Mouse (Mus musculus) liver, embryonic 15.5 days (tissue): ENCODE measurements around the gene Shc2. TPM values are rescaled to one million over a fixed set of nuclear protein-coding genes. Genes with fewer than 3 reads are reported as not detected.

ENCODE experiments used
- ATAC-seq: fragments of 200-750 bp; cut with Nextera tagmentation; 2 replicates; pipeline ENCODE4 v1.8.0; 2017; ENCODE audit warnings: moderate number of reproducible peaks, mild to moderate bottlenecking, moderate library complexity; ENCODE audit not compliant: insufficient read depth
- H3K27ac ChIP-seq: fragments of 300-500 bp; sonication (generic); replicated peaks from 2 replicates; pipeline ENCODE4 v1.5.1; 2015; ENCODE audit warnings: mild to moderate bottlenecking, inconsistent platforms
- H3K27me3 ChIP-seq: fragments of 300-500 bp; sonication (generic); 2 replicates; pipeline ENCODE4 v1.6.1; 2015; ENCODE audit warnings: mild to moderate bottlenecking, inconsistent platforms
- H3K36me3 ChIP-seq: fragments of 300-500 bp; sonication (generic); replicated peaks from 2 replicates; pipeline ENCODE4 v1.6.1; 2015; ENCODE audit warnings: moderate library complexity, mild to moderate bottlenecking, inconsistent platforms
- H3K4me1 ChIP-seq: fragments of 300-500 bp; sonication (generic); replicated peaks from 2 replicates; pipeline ENCODE4 v1.6.1; 2015; ENCODE audit warnings: inconsistent platforms
- H3K4me2 ChIP-seq: fragments of 300-500 bp; sonication (generic); 2 replicates; pipeline ENCODE4 v1.6.1; 2015; ENCODE audit warnings: moderate library complexity, mild to moderate bottlenecking, inconsistent platforms
- H3K4me3 ChIP-seq: fragments of 300-500 bp; sonication (generic); replicated peaks from 2 replicates; pipeline ENCODE4 v1.5.1; 2015; ENCODE audit warnings: mild to moderate bottlenecking, inconsistent platforms
- H3K9ac ChIP-seq: fragments of 300-500 bp; sonication (generic); 2 replicates; pipeline ENCODE4 v1.6.1; 2015; ENCODE audit warnings: moderate library complexity, mild to moderate bottlenecking, inconsistent platforms
- H3K9me3 ChIP-seq: fragments of 300-500 bp; sonication (generic); replicated peaks from 2 replicates; pipeline ENCODE4 v1.6.1; 2016; ENCODE audit warnings: inconsistent platforms
- WGBS: fragments of 180-500 bp; shearing (Covaris S2); methylation state at CpG from one replicate; pipeline ENCODE4 v1.1.7; 2015; ENCODE audit warnings: mixed read lengths; ENCODE audit not compliant: insufficient replicate concordance; 5-methylcytosine and 5-hydroxymethylcytosine counted together
- polyA plus RNA-seq: library from polyadenylated mRNA; unstranded; fragments of >200 nt; fragmentation: Nextera tagmentation; extraction: Ambion mirVana; gene quantifications from 2 replicates; pipeline ENCODE4 v1.2.1, GENCODE M21; 2015

Gene Shc2
- polyA plus RNA-seq, result 0.08 and 0.10 TPM in 2 replicates

DNA sequence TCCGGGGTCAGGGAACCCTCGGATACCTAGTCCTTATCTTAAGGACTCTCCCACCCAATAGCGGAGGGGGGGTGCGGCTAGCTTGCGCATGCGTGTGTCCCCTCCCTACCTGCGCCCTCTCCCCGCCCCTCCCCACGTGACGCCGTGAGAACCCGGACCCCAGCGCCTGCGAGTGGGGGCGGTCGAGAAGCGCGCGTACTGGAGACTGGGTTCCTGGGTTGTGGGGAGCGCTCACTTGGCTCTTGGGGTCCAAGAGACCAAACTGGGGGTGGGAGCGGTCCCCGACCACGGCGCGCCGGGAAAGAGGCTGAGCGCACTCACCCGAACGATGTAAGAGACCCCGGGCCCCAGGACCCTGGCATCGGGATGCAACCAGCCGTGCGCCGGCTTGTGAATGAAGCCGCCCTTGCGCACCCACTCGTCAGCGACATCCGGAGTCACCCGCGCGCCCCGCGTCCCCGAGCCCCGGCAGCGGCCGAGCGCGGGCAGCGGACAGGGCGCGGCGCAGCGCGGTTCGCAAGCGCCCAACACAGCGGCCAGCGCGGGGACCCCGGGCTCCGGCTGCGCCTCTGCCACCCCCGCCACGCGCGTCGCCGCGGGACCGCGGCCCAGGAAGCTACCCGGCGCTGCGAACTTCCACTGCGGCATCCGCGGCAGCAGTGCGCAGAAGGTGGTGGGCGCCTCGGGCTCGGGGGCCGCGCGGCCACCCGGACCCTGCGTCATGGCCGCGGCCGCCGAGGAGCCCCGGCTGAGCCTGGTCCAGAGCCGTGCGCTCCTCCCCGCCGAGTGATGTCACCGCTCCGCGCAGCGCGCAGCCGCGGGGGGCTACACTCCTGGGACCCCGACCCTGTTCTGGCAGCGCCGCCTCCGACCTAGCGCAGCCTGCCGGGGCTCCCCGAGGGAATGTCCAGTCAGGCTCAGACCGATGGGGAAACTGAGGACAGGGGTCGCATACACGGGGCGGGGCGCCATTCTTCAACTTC is at the start of gene Shc2:
Shc2 (minus strand) TSS at position 791 of the 983 bp plus-strand sequence.
- no peak within 1 kb of the TSS for H3K27ac ChIP-seq
- no peaks in the 10 kb centered on the region for H3K36me3 ChIP-seq
- ATAC-seq, result no peak
- H3K4me2 ChIP-seq, result peak within 1 kb of the TSS; percentile 55
- 1% methylated on average over 111 of the region's 116 CpGs for WGBS
- H3K9me3 ChIP-seq, result no peaks in the 10 kb centered on the region
- peak within 1 kb of the TSS; percentile 40 for H3K4me3 ChIP-seq
- H3K9ac ChIP-seq, result no peak within 1 kb of the TSS
- H3K4me1 ChIP-seq, result no peaks in the 10 kb centered on the region
- H3K27me3 ChIP-seq, result peaks cover 75% of the 10 kb centered on the region

DNA sequence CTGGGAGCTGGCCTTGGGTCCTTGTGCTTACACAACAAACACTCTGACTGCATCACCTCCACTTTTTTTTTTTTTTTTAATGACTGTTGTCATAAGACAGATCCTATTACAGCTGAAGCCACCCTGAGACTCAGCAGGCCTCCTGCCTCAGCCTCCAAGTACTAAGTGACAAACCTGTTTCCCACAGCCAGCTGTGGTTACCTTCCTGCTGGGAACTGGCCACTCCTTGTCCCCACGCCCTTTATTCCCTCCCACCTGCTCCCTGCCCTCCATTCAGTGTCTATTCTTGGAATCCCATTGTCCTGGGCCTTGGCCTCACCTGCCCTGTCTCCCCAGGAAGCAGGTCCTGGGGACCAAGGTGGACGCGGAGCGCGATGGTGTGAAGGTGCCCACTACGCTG is 49.8 kb upstream of the Shc2 start:
- H3K36me3 ChIP-seq, result peaks cover 64% of the 10 kb centered on the region
- 90% methylated on average over 6 of the region's 6 CpGs for WGBS

DNA sequence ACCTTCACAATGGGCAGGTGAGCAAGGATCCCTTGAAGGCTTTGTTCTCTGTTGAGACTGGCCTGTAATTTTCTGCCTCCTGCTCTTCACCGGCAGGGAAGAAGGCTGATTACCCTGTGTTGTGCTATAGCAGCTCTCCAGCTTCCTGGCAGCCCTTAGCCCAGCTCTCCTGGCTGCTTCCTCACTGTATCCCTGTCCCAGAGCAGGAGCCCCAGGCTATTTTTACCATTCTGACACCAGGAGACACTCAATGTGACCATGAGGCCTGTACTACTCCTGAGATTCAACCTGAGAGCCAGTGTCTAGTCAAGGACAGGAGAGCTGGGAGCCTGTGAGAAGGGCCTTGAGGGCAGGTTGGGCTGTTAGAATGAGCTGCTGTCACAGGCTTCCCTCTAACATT is 49.0 kb upstream of the Shc2 start:
- Histone ChIP-seq H3K9me3 (no peaks in the 10 kb centered on the region), H3K4me2 (no peak overlapping the region), H3K4me3 (no peak overlapping the region), H3K4me1 (peaks cover 26% of the 10 kb centered on the region), H3K27me3 (no peaks in the 10 kb centered on the region), H3K36me3 (peaks cover 64% of the 10 kb centered on the region), H3K27ac (no peak overlapping the region), H3K9ac (no peak overlapping the region)
- ATAC-seq, result no peak
- 88% methylated on average over 1 of the region's 1 CpGs for WGBS

More for the DNA sequence above, 49.8 kb upstream of the Shc2 start:
- ATAC-seq, result no peak
- Histone ChIP-seq H3K27me3 (no peaks in the 10 kb centered on the region), H3K27ac (no peak overlapping the region), H3K9ac (no peak overlapping the region), H3K9me3 (no peaks in the 10 kb centered on the region), H3K4me1 (peaks cover 26% of the 10 kb centered on the region), H3K4me3 (no peak overlapping the region), H3K4me2 (no peak overlapping the region)

DNA sequence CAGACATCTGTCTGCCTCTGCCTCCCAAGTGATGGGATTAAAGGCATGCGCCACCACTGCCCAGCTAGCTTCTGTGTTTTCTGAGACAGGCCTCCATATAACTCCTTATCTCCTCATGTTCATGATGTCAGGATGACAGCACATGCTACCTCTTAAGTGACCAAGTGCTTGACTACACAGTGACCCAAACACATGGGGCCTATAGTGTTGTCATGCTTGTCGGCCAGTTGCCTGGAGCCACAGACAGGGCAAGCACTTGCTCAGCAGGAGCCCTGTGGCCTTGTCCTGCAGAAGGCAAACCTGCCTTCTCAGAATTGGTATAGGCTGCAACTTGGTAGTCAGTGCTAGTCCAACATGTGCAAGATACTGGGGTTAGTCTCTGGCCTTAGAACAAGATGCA is 48.5 kb upstream of the Shc2 start:
- WGBS, result 83% methylated on average over 2 of the region's 2 CpGs
- peaks cover 64% of the 10 kb centered on the region for H3K36me3 ChIP-seq
- ATAC-seq, result no peak

DNA sequence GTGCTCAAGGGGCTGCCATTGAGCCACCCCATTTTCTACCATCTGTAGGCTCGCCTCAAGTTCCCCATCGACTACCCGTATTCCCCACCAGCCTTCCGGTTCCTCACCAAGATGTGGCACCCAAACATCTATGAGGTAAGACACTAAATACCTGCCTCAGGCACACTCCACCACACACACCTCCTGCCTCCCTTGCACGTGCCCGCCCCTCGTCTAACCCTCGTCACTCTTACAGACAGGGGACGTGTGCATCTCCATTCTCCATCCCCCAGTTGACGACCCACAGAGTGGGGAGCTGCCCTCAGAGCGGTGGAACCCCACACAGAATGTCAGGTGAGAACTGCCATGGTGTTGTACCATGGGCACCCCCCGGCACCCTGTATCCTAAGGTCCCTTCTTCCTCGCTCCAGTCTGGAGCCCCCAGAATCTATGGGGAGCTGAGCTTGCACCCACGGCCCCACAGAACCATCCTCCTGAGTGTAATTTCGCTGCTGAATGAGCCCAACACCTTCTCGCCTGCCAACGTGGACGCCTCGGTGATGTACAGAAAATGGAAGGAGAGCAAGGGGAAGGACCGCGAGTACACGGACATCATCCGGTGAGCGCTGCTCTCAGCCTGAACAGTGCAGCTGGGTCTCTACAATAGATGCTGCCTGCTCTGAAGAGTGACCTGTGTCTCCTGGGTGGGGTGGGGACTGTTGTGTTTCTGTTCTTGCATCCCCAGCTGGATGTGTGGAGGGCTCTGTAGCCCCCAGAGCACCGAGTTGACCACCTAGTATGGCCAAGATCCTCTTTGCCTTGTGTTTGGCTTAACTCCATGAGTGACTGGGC is 47.3 kb upstream of the Shc2 start:
- 88% methylated on average over 25 of the region's 25 CpGs for WGBS

More for the DNA sequence above, 48.5 kb upstream of the Shc2 start:
- no peaks in the 10 kb centered on the region for H3K9me3 ChIP-seq
- peaks cover 29% of the 10 kb centered on the region for H3K4me1 ChIP-seq
- H3K27me3 ChIP-seq, result no peaks in the 10 kb centered on the region
- H3K4me2 ChIP-seq, result no peak overlapping the region
- H3K4me3 ChIP-seq, result no peak overlapping the region
- no peak overlapping the region for H3K9ac ChIP-seq
- no peak overlapping the region for H3K27ac ChIP-seq

DNA sequence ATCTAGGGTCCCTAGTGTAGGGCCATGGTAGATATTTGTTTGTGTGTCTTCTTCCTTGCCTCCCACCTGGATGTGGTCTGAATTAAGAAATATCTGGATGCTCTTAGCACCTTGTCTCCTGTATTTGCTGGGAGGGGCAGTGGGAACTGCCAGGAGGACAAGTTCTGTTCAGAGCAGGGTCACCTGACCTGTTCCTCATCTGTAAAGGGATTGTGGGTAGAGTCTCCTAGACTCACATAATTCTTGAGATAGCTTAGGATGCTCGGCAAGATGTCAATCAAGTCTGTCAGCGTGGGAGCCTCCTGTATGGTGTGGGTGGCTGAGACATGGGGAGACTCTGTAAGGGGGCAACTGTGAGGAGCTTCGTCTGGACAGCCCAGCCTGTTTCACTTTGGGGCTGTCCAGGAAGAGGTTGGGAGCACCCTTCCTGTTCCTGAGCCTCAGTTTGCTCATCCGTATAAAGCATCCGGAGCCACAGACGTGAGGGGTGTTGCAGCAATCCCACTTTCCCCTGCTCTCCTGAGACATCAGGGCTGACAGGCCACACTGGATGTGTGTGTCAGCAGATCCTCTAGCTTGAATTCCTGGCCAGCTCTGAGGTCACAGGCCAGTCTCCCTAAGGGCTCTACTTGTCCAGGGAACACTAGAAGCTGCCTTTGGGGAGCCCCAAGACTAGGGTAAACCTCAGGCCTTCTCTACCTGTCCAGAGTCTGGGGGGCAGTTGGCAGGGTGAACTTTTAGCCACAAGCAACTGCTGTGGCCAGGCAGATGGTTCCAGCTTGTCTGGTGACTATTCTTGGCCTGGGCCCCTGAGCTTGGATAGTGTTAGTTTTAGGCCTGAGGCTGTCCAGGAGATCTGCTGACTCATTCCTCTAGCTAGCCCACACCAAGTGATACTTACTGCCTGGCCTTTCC is 46.3 kb upstream of the Shc2 start:
- Histone ChIP-seq H3K4me3 (peak overlapping the region; percentile 72), H3K4me1 (peaks cover 45% of the 10 kb centered on the region), H3K9me3 (no peaks in the 10 kb centered on the region), H3K36me3 (peaks cover 55% of the 10 kb centered on the region), H3K27me3 (no peaks in the 10 kb centered on the region; the same call in 1 of the 2 replicates), H3K4me2 (peak overlapping the region; percentile 89), H3K27ac (peak overlapping the region; percentile 99), H3K9ac (peak overlapping the region; percentile 84)
- no peak for ATAC-seq
- WGBS, result 73% methylated on average over 6 of the region's 6 CpGs

More for the DNA sequence above, 47.3 kb upstream of the Shc2 start:
- peak overlapping the region; percentile 89; the same call in 1 of the 2 replicates for H3K4me2 ChIP-seq
- no peak for ATAC-seq
- no peaks in the 10 kb centered on the region for H3K9me3 ChIP-seq
- no peaks in the 10 kb centered on the region for H3K27me3 ChIP-seq
- H3K9ac ChIP-seq, result no peak overlapping the region
- H3K4me3 ChIP-seq, result peak overlapping the region; percentile 72; the same call in 1 of the 2 replicates
- H3K27ac ChIP-seq, result 0 out of 2 replicates have a peak overlapping the region, but pooled peaks have one; percentile 99
- peaks cover 64% of the 10 kb centered on the region for H3K36me3 ChIP-seq
- peaks cover 41% of the 10 kb centered on the region for H3K4me1 ChIP-seq

DNA sequence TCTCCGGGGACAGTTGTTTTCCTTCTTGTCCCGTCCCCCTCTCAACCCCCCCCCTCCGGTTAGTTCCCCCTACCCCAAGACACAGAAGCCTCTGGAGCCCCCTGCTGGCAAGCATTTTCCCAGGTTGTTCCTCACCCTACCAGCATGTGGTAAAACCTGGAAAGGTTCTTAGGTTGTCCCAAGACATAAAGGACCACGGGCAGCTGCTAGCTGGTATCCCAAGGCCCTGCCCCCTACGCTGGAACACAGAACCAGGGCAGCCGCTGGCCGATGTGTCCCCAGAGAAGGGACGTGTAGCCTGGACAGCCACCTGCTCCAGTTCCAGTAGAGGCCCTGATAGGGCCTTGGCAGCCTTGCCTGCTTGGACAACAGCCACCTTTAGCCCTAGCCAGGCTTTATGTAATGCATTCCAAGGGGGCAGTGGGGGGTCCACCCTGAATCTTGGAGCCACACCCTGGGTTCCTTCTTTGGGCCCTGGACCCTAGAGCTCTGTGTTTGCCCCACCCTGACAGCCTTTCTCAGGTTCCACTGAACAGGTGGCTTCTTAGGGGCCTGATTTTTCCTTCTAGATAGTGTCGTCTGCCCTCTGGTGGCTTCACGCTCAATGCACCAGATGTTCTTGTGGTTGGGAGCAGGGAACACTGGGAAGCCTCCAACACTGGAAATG is 45.3 kb upstream of the Shc2 start:
- Histone ChIP-seq H3K4me2 (peak overlapping the region; percentile 89), H3K9me3 (no peaks in the 10 kb centered on the region), H3K36me3 (peaks cover 46% of the 10 kb centered on the region), H3K27ac (peak overlapping the region; percentile 99), H3K9ac (peak overlapping the region; percentile 84), H3K27me3 (no peaks in the 10 kb centered on the region; the same call in 1 of the 2 replicates), H3K4me1 (peaks cover 45% of the 10 kb centered on the region), H3K4me3 (peak overlapping the region; percentile 72)
- ATAC-seq, result no peak
- WGBS, result under 1% methylated on average over 10 of the region's 10 CpGs

DNA sequence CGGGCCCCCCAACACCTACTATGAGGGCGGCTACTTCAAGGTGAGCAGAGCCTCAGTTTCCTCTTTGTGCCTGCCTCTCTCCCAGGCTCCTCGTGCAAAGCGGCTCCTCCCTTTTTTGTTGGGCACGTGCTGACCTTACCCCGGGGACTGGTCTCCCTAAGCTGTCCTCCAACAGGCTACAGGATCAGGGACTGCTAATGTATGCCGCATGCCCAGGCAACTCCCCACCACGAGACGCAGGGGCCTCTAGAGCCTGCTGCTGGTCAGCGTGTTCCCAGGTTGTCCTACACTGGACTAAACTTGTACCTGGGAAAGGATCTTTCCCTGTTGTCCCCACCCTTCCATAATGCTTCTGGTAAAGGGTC is 44.8 kb upstream of the Shc2 start:
- Histone ChIP-seq H3K27me3 (no peaks in the 10 kb centered on the region; the same call in 1 of the 2 replicates), H3K27ac (peak overlapping the region; percentile 99), H3K4me1 (peaks cover 45% of the 10 kb centered on the region), H3K4me2 (peak overlapping the region; percentile 89), H3K4me3 (peak overlapping the region; percentile 72), H3K36me3 (peaks cover 41% of the 10 kb centered on the region), H3K9ac (peak overlapping the region; percentile 84), H3K9me3 (no peaks in the 10 kb centered on the region)
- ATAC-seq, result no peak
- 0% methylated on average over 10 of the region's 10 CpGs for WGBS

DNA sequence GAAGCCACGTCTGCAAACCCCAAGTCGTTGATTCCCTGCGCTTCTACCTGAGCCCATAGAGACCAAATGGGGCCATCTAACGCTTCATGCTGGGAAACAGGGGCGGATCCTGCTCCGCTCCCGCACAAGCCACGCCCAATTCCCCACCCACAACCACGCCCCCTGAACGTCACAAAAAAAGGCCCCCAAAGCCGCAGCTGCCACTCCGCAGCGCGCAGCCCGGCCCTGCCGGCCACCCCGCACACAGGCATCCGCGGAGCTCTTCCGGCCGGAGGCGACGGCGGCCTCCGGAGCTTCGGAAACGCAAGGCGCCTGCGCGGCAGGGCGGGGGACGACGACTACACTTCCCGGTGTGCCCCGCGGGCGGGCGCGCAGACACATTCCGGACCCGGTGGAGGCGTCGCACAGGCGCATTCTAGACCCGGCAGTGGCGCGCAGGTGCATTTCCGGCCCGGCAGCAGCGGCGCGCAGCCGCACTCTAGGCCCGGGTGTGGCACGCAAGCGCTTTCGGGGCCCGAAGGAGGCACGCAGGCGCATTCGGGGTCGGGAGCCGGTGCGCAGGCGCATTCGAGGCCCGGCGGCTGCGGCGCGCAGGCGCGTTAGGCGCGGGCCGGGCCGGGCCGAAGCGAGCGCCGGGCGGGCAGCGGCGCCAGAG is 44.0 kb upstream of the Shc2 start, which contains the start of gene Cdc34:
Cdc34 (plus strand) TSS at position 605 of the 655 bp plus-strand sequence.
- Histone ChIP-seq H3K27me3 (no peaks in the 10 kb centered on the region; the same call in 1 of the 2 replicates), H3K4me2 (peak within 1 kb of the TSS; percentile 89), H3K27ac (peak within 1 kb of the TSS; percentile 99), H3K9ac (peak within 1 kb of the TSS; percentile 84), H3K9me3 (no peaks in the 10 kb centered on the region), H3K36me3 (peaks cover 33% of the 10 kb centered on the region), H3K4me1 (peaks cover 45% of the 10 kb centered on the region), H3K4me3 (peak within 1 kb of the TSS; percentile 72)
- WGBS, result under 1% methylated on average over 79 of the region's 84 CpGs
- ATAC-seq, result peak; percentile 92
